16 mouse cellular contexts compared by ENCODE assay signal in genomic region chr16:17177623-17178170, GRCm38 (mm10). TPM values are rescaled to one million over a fixed set of nuclear protein-coding genes. Genes with fewer than 3 reads are reported as not detected.
"Had no signal": no experiment of that assay in that cellular context is flagged by ENCODE, and none has a peak within 500 bp of the region (broad histone marks: within the 10 kb centered on the region; RNA-seq: fewer than 3 reads in every experiment).

No protein-coding gene starts in this region.

- H3K27ac ChIP-seq: kidney, postnatal 0 days; limb, embryonic 13.5 days; liver, embryonic 15.5 days had no signal

- H3K4me1 ChIP-seq: limb, embryonic 13.5 days had no signal

- H3K4me3 ChIP-seq: limb, embryonic 13.5 days; liver, embryonic 15.5 days had no signal

- DNase-seq: kidney, adult 2 months; kidney, postnatal 36 days; layer of hippocampus, adult 9-11 months; left cerebral cortex, postnatal 4 days; lung, adult 2 months; lung, postnatal 36 days; midbrain, embryonic 14.5 days; retina, postnatal 1 day; right cerebral cortex, postnatal 4 days; spleen, adult 18-20 months; thymus, adult 2 months; thymus, postnatal 25 days had no signal

RNA-seq across cellular contexts. Expression of gene Rimbp3, which starts 30.7 kb away (rescaled TPM):
- polyA plus RNA-seq: lung, postnatal 0 days had no signal
